Mouse (Mus musculus): ENCODE data around the gene Grrp1.

Grrp1 gene

GRCm38 (mm10) chr4:134268102-134268655, 14.3 kb upstream of the Grrp1 start:
- DNase-seq, result no peak

GRCm38 (mm10) chr4:134265860-134266585, 12.1 kb upstream of the Grrp1 start:
- DNase-seq, result no peak

- DNase-seq, result no peak
Observed at GRCm38 (mm10) chr4:134263191-134263590, 9.3 kb upstream of the Grrp1 start.

- no peak for DNase-seq
Observed at GRCm38 (mm10) chr4:134258354-134258753, 4.4 kb upstream of the Grrp1 start.

GRCm38 (mm10) chr4:134257198-134258009, 3.5 kb upstream of the Grrp1 start:
- no peak for DNase-seq

- no peak for DNase-seq
Observed at GRCm38 (mm10) chr4:134256407-134257197, 2.7 kb upstream of the Grrp1 start.

GRCm38 (mm10) chr4:134255854-134256253, 1.9 kb upstream of the Grrp1 start:
- DNase-seq, result no peak

GRCm38 (mm10) chr4:134254835-134255234, 929 bp upstream of the Grrp1 start:
- DNase-seq, result no peak

- DNase-seq, result no peak
Observed at GRCm38 (mm10) chr4:134252911-134253721, 790 bp downstream of the Grrp1 start.

- no peak for DNase-seq
Observed at GRCm38 (mm10) chr4:134252131-134252910, 1.6 kb downstream of the Grrp1 start.

- DNase-seq, result no peak
Observed at GRCm38 (mm10) chr4:134251241-134252130, 2.4 kb downstream of the Grrp1 start.

GRCm38 (mm10) chr4:134250930-134251240, 3.0 kb downstream of the Grrp1 start:
- no peak for DNase-seq

GRCm38 (mm10) chr4:134250116-134250929, 3.6 kb downstream of the Grrp1 start:
- no peak for DNase-seq

GRCm38 (mm10) chr4:134249651-134250050, 4.3 kb downstream of the Grrp1 start:
- DNase-seq, result no peak

- no peak for DNase-seq
Observed at GRCm38 (mm10) chr4:134246719-134247258, 7.1 kb downstream of the Grrp1 start, which contains the start of gene Gm30191. Gene Gm30191, plus strand, starts transcription at chr4:134246935.

GRCm38 (mm10) chr4:134246256-134246655, 7.7 kb downstream of the Grrp1 start:
- no peak for DNase-seq

GRCm38 (mm10) chr4:134245148-134245843, 8.6 kb downstream of the Grrp1 start, which contains the start of gene Zfp593:
Gene Zfp593, minus strand, starts transcription at chr4:134245592.
- peak; percentile 91 for DNase-seq

GRCm38 (mm10) chr4:134243516-134244250, 10.2 kb downstream of the Grrp1 start, which contains the start of gene E130218I03Rik:
Gene E130218I03Rik, plus strand, starts transcription at chr4:134243662.
- DNase-seq, result no peak

All from cerebellum, adult 11-12 months (tissue).